Mouse (Mus musculus): Measurements from ENCODE around the gene Slc12a3. TPM values are rescaled to one million over a fixed set of nuclear protein-coding genes. Genes with fewer than 3 reads are reported as not detected.
A peak's percentile ranks its signal among the peaks of the same experiment; 100 is the strongest.

Gene Slc12a3
- polyA plus RNA-seq, 1 experiment from 2014 or later: not detected

DNA sequence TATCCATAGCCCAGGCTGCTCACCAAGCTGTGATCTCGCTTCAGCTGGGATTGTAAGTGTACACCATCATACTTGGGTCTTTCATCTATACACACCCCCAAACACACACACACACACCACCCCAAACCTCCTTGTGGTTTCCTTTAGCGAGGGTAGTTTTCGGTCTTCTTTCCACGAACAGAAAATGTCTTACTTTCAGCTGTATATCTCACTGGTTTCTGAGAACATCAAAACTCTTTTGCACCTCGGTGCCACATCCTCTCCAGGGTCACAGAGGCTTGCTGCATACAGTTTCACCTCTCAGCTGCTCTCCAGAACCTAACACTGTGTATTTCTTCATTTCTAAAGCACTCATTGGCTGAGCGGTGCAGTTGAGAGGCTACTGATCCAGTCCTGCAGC lies 84.5 kb downstream of the Slc12a3 start:
- no peak overlapping the region for H3K4me3 ChIP-seq (ENCODE audit: low read depth, low read length)
- no peaks in the 10 kb centered on the region for H3K4me1 ChIP-seq (ENCODE audit: control insufficient read depth, insufficient read depth, low read length)
- no peak overlapping the region for H3K4me2 ChIP-seq (ENCODE audit: low read length)
- DNase-seq (ENCODE audit: low spot score) (no peak), ATAC-seq (no peak)
- no peak overlapping the region for H3K27ac ChIP-seq (ENCODE audit: low read depth, low read length)
- H3K9ac ChIP-seq (ENCODE audit: low read length): no peak overlapping the region
- no peaks in the 10 kb centered on the region for H3K27me3 ChIP-seq (replicated peaks; ENCODE audit: control insufficient read depth, insufficient read depth, low read length)
- H3K9me3 ChIP-seq (replicated peaks; ENCODE audit: control insufficient read depth, low read length): no peaks in the 10 kb centered on the region
- no peaks in the 10 kb centered on the region for H3K36me3 ChIP-seq (ENCODE audit: control insufficient read depth, insufficient read depth, low read length)
- WGBS: 83% methylated on average over 6 of the region's 6 CpGs

DNA sequence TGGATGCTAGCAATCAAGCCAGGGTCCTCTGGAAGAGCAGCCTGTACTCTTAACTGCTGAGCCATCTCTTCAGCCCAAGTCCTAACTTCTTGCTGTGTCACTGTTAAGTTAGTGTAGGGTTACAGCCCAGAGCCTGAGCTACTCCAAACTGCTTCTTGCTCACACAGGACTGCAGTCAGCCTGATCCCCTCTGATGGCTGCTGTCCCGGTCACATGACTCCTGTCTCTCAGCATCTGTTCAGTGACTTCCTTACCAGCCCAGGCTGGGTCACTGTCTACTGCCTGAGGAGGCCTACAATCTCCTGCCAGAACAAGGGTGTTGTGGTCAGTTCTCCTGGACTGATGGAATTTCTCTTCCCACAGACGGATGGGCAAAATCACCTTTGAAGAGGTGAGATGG lies 86.2 kb downstream of the Slc12a3 start:
- Histone ChIP-seq H3K9ac (ENCODE audit: low read length) (no peak overlapping the region), H3K4me2 (ENCODE audit: low read length) (no peak overlapping the region), H3K4me3 (ENCODE audit: low read depth, low read length) (no peak overlapping the region), H3K27ac (ENCODE audit: low read depth, low read length) (no peak overlapping the region), H3K27me3 (replicated peaks; ENCODE audit: control insufficient read depth, insufficient read depth, low read length) (no peaks in the 10 kb centered on the region), H3K9me3 (replicated peaks; ENCODE audit: control insufficient read depth, low read length) (no peaks in the 10 kb centered on the region), H3K4me1 (ENCODE audit: control insufficient read depth, insufficient read depth, low read length) (no peaks in the 10 kb centered on the region), H3K36me3 (ENCODE audit: control insufficient read depth, insufficient read depth, low read length) (no peaks in the 10 kb centered on the region)
- no peak for ATAC-seq
- no peak for DNase-seq (ENCODE audit: low spot score)
- WGBS: 81% methylated on average over 2 of the region's 2 CpGs

MicroRNAs encoded within 50 kb of the gene (microRNA counts, 519-probe panel; counts per million panel counts)
- microRNA mmu-miR-138: 4,574 counts per million, percentile 61 among the panel's probes with 10 or more counts

Small RNAs within 50 kb of the gene (microRNA-seq; reads per million reads assigned to microRNA genes)
- 258 reads per million, percentile 69 among the genes with 10 or more reads in this experiment for gene Mir138-2

Other genes with a start within 250 kb of the Slc12a3 start
- gene Bbs2, start 230.3 kb upstream of the Slc12a3 start, polyA plus RNA-seq (2014; fragmentation: Nextera tagmentation; extraction: Ambion mirVana): 18.7 and 22.8 TPM in 2 replicates
- gene Mt4, start 192.0 kb upstream of the Slc12a3 start, polyA plus RNA-seq (2014; fragmentation: Nextera tagmentation; extraction: Ambion mirVana): not detected in 2 replicates
- gene Mt3, start 176.6 kb upstream of the Slc12a3 start, polyA plus RNA-seq (2014; fragmentation: Nextera tagmentation; extraction: Ambion mirVana): 237 and 306 TPM in 2 replicates
- gene Mt2, start 156.5 kb upstream of the Slc12a3 start, polyA plus RNA-seq (2014; fragmentation: Nextera tagmentation; extraction: Ambion mirVana): 29.4 and 47.5 TPM in 2 replicates
- gene Mt1, start 150.1 kb upstream of the Slc12a3 start, polyA plus RNA-seq (2014; fragmentation: Nextera tagmentation; extraction: Ambion mirVana): 77.2 and 110 TPM in 2 replicates
- 65.2 and 72.6 TPM in 2 replicates for gene Nup93, start 114.6 kb upstream of the Slc12a3 start, polyA plus RNA-seq (2014; fragmentation: Nextera tagmentation; extraction: Ambion mirVana)
- gene Herpud1, start 57.2 kb downstream of the Slc12a3 start, polyA plus RNA-seq (2014; fragmentation: Nextera tagmentation; extraction: Ambion mirVana): 62.6 and 72.3 TPM in 2 replicates
- 0.17 and 0.36 TPM in 2 replicates for gene Nlrc5, start 105.2 kb downstream of the Slc12a3 start, polyA plus RNA-seq (2014; fragmentation: Nextera tagmentation; extraction: Ambion mirVana)
- gene Cpne2, start 203.8 kb downstream of the Slc12a3 start, polyA plus RNA-seq (2014; fragmentation: Nextera tagmentation; extraction: Ambion mirVana): 18.0 and 26.0 TPM in 2 replicates

Measured in forebrain, embryonic 14.5 days (tissue).